ENCODE assay signal across 8 mouse cellular contexts in the genomic region with DNA sequence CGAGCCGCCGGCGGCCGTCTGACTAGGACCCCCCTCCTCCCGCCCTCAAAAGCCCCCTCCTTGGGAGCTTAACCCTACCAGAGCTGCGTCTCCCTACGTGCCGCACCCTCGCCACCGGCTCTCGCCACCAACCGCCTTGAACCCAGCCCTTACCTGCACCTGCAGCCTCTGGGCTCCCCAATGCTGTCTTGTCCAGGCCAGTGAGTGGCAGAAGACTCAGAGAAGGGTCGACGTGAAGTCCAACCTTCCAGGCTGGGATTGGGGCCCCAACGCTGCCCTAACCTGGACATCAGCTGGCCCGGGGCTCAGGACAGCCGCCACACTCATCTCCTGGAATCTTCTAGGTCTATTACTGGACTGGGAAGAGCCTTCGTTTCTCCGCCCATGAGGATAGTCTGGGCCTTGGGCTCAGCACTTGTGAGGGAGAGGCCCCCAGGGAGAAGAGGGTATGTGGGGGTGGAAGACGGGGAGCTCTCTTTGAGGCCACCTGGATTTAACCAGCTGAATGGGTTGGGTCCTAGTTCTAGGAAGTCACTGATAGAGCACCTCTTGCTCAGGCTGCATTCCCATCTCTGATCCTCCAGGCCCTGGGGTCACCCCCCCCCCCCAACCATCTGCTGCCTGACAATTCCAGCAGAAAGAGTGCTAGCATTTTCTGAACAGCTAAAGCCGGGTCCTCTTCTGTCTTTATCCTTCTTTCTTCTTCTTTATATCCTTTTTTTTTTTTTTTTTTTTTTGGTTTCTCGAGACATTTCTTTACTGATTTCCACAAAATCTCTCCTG. TPM values are rescaled to one million over a fixed set of nuclear protein-coding genes. Genes with fewer than 3 reads are reported as not detected.
DNase-seq lines count a peak whose midpoint lies in the region; ATAC-seq and TF ChIP-seq lines count a peak whose summit lies in the region.

A gene (minus strand): TSS at position 321 of the 783 bp plus-strand sequence.

- no peak for ATAC-seq in kidney, postnatal 0 days (replicated peaks; ENCODE audit: low FRiP score, low read depth)
- ATAC-seq in embryonic facial prominence, embryonic 15.5 days (ENCODE audit: insufficient number of reproducible peaks, low FRiP score, low TSS enrichment, low read depth): no peak; the same call in 1 of the 2 replicates
- no peak for ATAC-seq in intestine, postnatal 0 days
- peak; percentile 49; the same call in 1 of the 2 replicates for ATAC-seq in midbrain, embryonic 15.5 days (replicated peaks)
- no peak for ATAC-seq in granulocyte monocyte progenitor cell, adult 5-6 weeks (replicated peaks; ENCODE audit: poor library complexity, severe bottlenecking)

- no peaks in the 10 kb centered on the region for H3K9me3 ChIP-seq in kidney, postnatal 0 days (replicated peaks; ENCODE audit: low read length)
- no peaks in the 10 kb centered on the region for H3K9me3 ChIP-seq in embryonic facial prominence, embryonic 15.5 days (replicated peaks)
- H3K9me3 ChIP-seq in intestine, postnatal 0 days (ENCODE audit: control insufficient read depth): no peaks in the 10 kb centered on the region
- no peaks in the 10 kb centered on the region for H3K9me3 ChIP-seq in midbrain, embryonic 15.5 days

- H3K4me3 ChIP-seq in kidney, postnatal 0 days (replicated peaks; ENCODE audit: low read depth, low read length): peak within 1 kb of the TSS; percentile 38
- H3K4me3 ChIP-seq in embryonic facial prominence, embryonic 15.5 days (replicated peaks): peak within 1 kb of the TSS; percentile 50
- peak within 1 kb of the TSS; percentile 42 for H3K4me3 ChIP-seq in intestine, postnatal 0 days (ENCODE audit: low read depth, low read length)
- H3K4me3 ChIP-seq in midbrain, embryonic 15.5 days: peak within 1 kb of the TSS; percentile 42

- no peak within 1 kb of the TSS for H3K27ac ChIP-seq in kidney, postnatal 0 days
- H3K27ac ChIP-seq in embryonic facial prominence, embryonic 15.5 days (replicated peaks): no peak within 1 kb of the TSS
- H3K27ac ChIP-seq in intestine, postnatal 0 days (ENCODE audit: low read depth, low read length): no peak within 1 kb of the TSS
- H3K27ac ChIP-seq in midbrain, embryonic 15.5 days: no peak within 1 kb of the TSS

- TF ChIP-seq CTCF in kidney, postnatal 0 days (IDR thresholded peaks at IDR 0.05; ENCODE audit: low read depth): no peak
- no peak for TF ChIP-seq CTCF in intestine, postnatal 0 days (IDR thresholded peaks at IDR 0.05; ENCODE audit: low read depth)

- H3K9ac ChIP-seq in kidney, postnatal 0 days (ENCODE audit: low read depth, low read length): peak within 1 kb of the TSS; percentile 49
- H3K9ac ChIP-seq in embryonic facial prominence, embryonic 15.5 days: peak within 1 kb of the TSS; percentile 33; the same call in 1 of the 2 replicates
- 0 out of 2 replicates have a peak within 1 kb of the TSS, but pooled peaks have one; percentile 26 for H3K9ac ChIP-seq in intestine, postnatal 0 days (ENCODE audit: low read depth, low read length)
- H3K9ac ChIP-seq in midbrain, embryonic 15.5 days: peak within 1 kb of the TSS; percentile 41

- peaks cover 14% of the 10 kb centered on the region; the same call in 1 of the 2 replicates for H3K4me1 ChIP-seq in kidney, postnatal 0 days (replicated peaks; ENCODE audit: insufficient read depth, low read length)
- H3K4me1 ChIP-seq in embryonic facial prominence, embryonic 15.5 days: peaks cover 19% of the 10 kb centered on the region
- peaks cover 6% of the 10 kb centered on the region for H3K4me1 ChIP-seq in intestine, postnatal 0 days (replicated peaks; ENCODE audit: control insufficient read depth, insufficient read depth, low read length)
- H3K4me1 ChIP-seq in midbrain, embryonic 15.5 days: peaks cover 30% of the 10 kb centered on the region

- no peaks in the 10 kb centered on the region for H3K36me3 ChIP-seq in kidney, postnatal 0 days (ENCODE audit: insufficient read depth, low read length)
- no peaks in the 10 kb centered on the region for H3K36me3 ChIP-seq in embryonic facial prominence, embryonic 15.5 days
- no peaks in the 10 kb centered on the region for H3K36me3 ChIP-seq in intestine, postnatal 0 days (ENCODE audit: control insufficient read depth, insufficient read depth)
- H3K36me3 ChIP-seq in midbrain, embryonic 15.5 days (replicated peaks): no peaks in the 10 kb centered on the region

- no peak for DNase-seq in kidney, postnatal 0 days (ENCODE audit: low spot score)
- no peak for DNase-seq in kidney, postnatal 4 days
- no peak for DNase-seq in MN1 (ENCODE audit: low spot score)
- DNase-seq in cerebellum, adult 18-20 months: no peak

- peaks cover 21% of the 10 kb centered on the region for H3K27me3 ChIP-seq in kidney, postnatal 0 days (ENCODE audit: insufficient read depth, low read length)
- peaks cover 63% of the 10 kb centered on the region for H3K27me3 ChIP-seq in embryonic facial prominence, embryonic 15.5 days
- H3K27me3 ChIP-seq in intestine, postnatal 0 days (replicated peaks; ENCODE audit: control insufficient read depth, insufficient read depth, low read length): peaks cover 49% of the 10 kb centered on the region
- peaks cover 64% of the 10 kb centered on the region for H3K27me3 ChIP-seq in midbrain, embryonic 15.5 days (replicated peaks)

- peak within 1 kb of the TSS; percentile 84 for H3K4me2 ChIP-seq in kidney, postnatal 0 days (ENCODE audit: low read length)
- H3K4me2 ChIP-seq in embryonic facial prominence, embryonic 15.5 days (replicated peaks): peak within 1 kb of the TSS; percentile 94
- H3K4me2 ChIP-seq in intestine, postnatal 0 days (replicated peaks; ENCODE audit: low read depth): peak within 1 kb of the TSS; percentile 74
- peak within 1 kb of the TSS; percentile 77 for H3K4me2 ChIP-seq in midbrain, embryonic 15.5 days

- 12% methylated on average over 23 of the region's 23 CpGs for WGBS in kidney, postnatal 0 days
- 8% methylated on average over 23 of the region's 23 CpGs for WGBS in embryonic facial prominence, embryonic 15.5 days
- WGBS in intestine, postnatal 0 days: 12% methylated on average over 23 of the region's 23 CpGs
- 7% methylated on average over 23 of the region's 23 CpGs for WGBS in midbrain, embryonic 15.5 days

RNA-seq across cellular contexts. Expression of the gene that starts here (rescaled TPM):
- 0.46 and 0.69 TPM in 2 replicates for polyA plus RNA-seq in kidney, postnatal 0 days (2015; fragmentation: Nextera tagmentation; extraction: Ambion mirVana)
- 1.4 and 1.7 TPM in 2 replicates for polyA plus RNA-seq in embryonic facial prominence, embryonic 15.5 days (2015; fragmentation: Nextera tagmentation; extraction: Ambion mirVana)
- 0.21 and 0.38 TPM in 2 replicates for polyA plus RNA-seq in intestine, postnatal 0 days (2015; fragmentation: Nextera tagmentation; extraction: Ambion mirVana)
- 4.7 and 5.0 TPM in 2 replicates for polyA plus RNA-seq in midbrain, embryonic 15.5 days (2015; fragmentation: Nextera tagmentation; extraction: Ambion mirVana)
- not detected in 2 replicates for total RNA-seq in granulocyte monocyte progenitor cell, adult 5-6 weeks (2014; fragmentation: Nextera tagmentation)
- not detected in 2 replicates for total RNA-seq in granulocyte monocyte progenitor cell, adult 5-6 weeks (2017)
